Mouse (Mus musculus) T-cell, adult 66 days (primary cell): ENCODE measurements around the gene Sox2. TPM values are rescaled to one million over a fixed set of nuclear protein-coding genes. Genes with fewer than 3 reads are reported as not detected.

ENCODE experiments used
- total RNA-seq, 2 experiments: library from RNA; stranded (reverse); gene quantifications; 3 replicates in 1 of 2; 4 replicates in 1 of 2; pipeline ENCODE4 v1.2.4; 2023

Sox2 gene
- not detected for total RNA-seq

DNA sequence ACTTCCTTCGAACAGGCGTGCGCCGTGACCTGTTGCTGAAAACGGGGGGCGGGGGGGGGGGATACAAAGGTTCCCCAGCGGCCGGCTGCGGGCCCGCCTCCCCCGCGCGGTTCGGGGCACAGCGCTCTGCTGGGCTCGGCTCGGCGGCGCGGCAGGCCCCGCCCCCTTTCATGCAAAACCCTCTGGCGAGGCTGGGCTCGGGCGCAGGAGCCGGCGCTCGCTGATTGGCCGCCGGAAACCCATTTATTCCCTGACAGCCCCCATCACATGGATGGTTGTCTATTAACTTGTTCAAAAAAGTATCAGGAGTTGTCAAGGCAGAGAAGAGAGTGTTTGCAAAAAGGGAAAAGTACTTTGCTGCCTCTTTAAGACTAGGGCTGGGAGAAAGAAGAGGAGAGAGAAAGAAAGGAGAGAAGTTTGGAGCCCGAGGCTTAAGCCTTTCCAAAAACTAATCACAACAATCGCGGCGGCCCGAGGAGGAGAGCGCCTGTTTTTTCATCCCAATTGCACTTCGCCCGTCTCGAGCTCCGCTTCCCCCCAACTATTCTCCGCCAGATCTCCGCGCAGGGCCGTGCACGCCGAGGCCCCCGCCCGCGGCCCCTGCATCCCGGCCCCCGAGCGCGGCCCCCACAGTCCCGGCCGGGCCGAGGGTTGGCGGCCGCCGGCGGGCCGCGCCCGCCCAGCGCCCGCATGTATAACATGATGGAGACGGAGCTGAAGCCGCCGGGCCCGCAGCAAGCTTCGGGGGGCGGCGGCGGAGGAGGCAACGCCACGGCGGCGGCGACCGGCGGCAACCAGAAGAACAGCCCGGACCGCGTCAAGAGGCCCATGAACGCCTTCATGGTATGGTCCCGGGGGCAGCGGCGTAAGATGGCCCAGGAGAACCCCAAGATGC lies at the start of gene Sox2:
Sox2 (plus strand) TSS at position 680 of the 895 bp plus-strand sequence.

